In genomic region chr10:58342199-58342598, GRCm38 (mm10) we compare ENCODE assay signal across 8 mouse cellular contexts. TPM values are rescaled to one million over a fixed set of nuclear protein-coding genes. Genes with fewer than 3 reads are reported as not detected.
DNase-seq lines count a peak whose midpoint lies in the region; ATAC-seq and TF ChIP-seq lines count a peak whose summit lies in the region.

No protein-coding gene starts in this region.

- no peaks in the 10 kb centered on the region for H3K27me3 ChIP-seq in heart, embryonic 14.5 days (ENCODE audit: control insufficient read depth, insufficient read depth, low read length)
- H3K27me3 ChIP-seq in lung, embryonic 16.5 days (ENCODE audit: control insufficient read depth, insufficient read depth, low read depth, low read length), result no peaks in the 10 kb centered on the region
- H3K27me3 ChIP-seq in hindbrain, postnatal 0 days (ENCODE audit: insufficient read depth, low read length), result no peaks in the 10 kb centered on the region

- no peak overlapping the region for H3K9ac ChIP-seq in heart, embryonic 14.5 days (ENCODE audit: low read length)
- no peak overlapping the region for H3K9ac ChIP-seq in lung, embryonic 16.5 days (ENCODE audit: low read length)
- no peak overlapping the region for H3K9ac ChIP-seq in hindbrain, postnatal 0 days (replicated peaks; ENCODE audit: low read length)

- H3K4me1 ChIP-seq in heart, embryonic 14.5 days (ENCODE audit: control insufficient read depth in 2 of 2, insufficient read depth in 2 of 2, low read length in 2 of 2), result peaks cover 11 to 54% of the 10 kb centered on the region in 2 experiments
- peaks cover 29% of the 10 kb centered on the region for H3K4me1 ChIP-seq in lung, embryonic 16.5 days (replicated peaks; ENCODE audit: control insufficient read depth, insufficient read depth, low read length)
- no peaks in the 10 kb centered on the region for H3K4me1 ChIP-seq in hindbrain, postnatal 0 days (ENCODE audit: insufficient read depth, low read length)
- peaks cover 3% of the 10 kb centered on the region; the same call in 1 of the 2 replicates for H3K4me1 ChIP-seq in olfactory bulb, adult 2 months (ENCODE audit: control insufficient read depth, insufficient read depth, low read length)

- DNase-seq in heart, postnatal 36 days, result no peak
- DNase-seq in lung, adult 18-20 months, result no peak
- DNase-seq in hindbrain, postnatal 0 days (ENCODE audit: low spot score), result no peak
- no peak for DNase-seq in cerebellum, adult 18-20 months
- no peak for DNase-seq in urinary bladder, postnatal 10 days (ENCODE audit: low spot score)

- no peak for ATAC-seq in heart, embryonic 14.5 days (ENCODE audit: insufficient number of reproducible peaks, insufficient read depth, low FRiP score, low read depth)
- peak; percentile 31 for ATAC-seq in lung, embryonic 16.5 days (ENCODE audit: low read depth)
- no peak for ATAC-seq in hindbrain, postnatal 0 days

- H3K9me3 ChIP-seq in heart, embryonic 14.5 days (ENCODE audit: control insufficient read depth, low read length), result no peaks in the 10 kb centered on the region
- no peaks in the 10 kb centered on the region for H3K9me3 ChIP-seq in lung, embryonic 16.5 days (ENCODE audit: control insufficient read depth, low read length)
- H3K9me3 ChIP-seq in hindbrain, postnatal 0 days (ENCODE audit: low read length), result no peaks in the 10 kb centered on the region

- no peaks in the 10 kb centered on the region for H3K36me3 ChIP-seq in heart, embryonic 14.5 days (ENCODE audit: control insufficient read depth, insufficient read depth, low read length)
- 0 out of 2 replicates have a peak, but pooled peaks cover 2% of the 10 kb centered on the region for H3K36me3 ChIP-seq in lung, embryonic 16.5 days (ENCODE audit: control insufficient read depth, insufficient read depth, low read length)
- no peaks in the 10 kb centered on the region for H3K36me3 ChIP-seq in hindbrain, postnatal 0 days (ENCODE audit: insufficient read depth, low read length)

- H3K27ac ChIP-seq in heart, embryonic 14.5 days (replicated peaks in 1 of 2; ENCODE audit: control insufficient read depth in 1 of 2, insufficient read depth in 1 of 2, low read depth in 2 of 2, low read length in 2 of 2), result peak overlapping the region; percentile 85 to 88
- H3K27ac ChIP-seq in lung, embryonic 16.5 days (ENCODE audit: low read length), result peak overlapping the region; percentile 96
- H3K27ac ChIP-seq in hindbrain, postnatal 0 days, result peak overlapping the region; percentile 58; the same call in 1 of the 2 replicates
- peak overlapping the region; percentile 64 for H3K27ac ChIP-seq in olfactory bulb, adult 2 months (ENCODE audit: insufficient read depth, low read depth, low read length)

- H3K4me3 ChIP-seq in heart, embryonic 14.5 days (ENCODE audit: control insufficient read depth in 1 of 2, insufficient read depth in 1 of 2, low read depth in 1 of 2, low read length in 2 of 2), result no peak overlapping the region
- H3K4me3 ChIP-seq in lung, embryonic 16.5 days (ENCODE audit: low read length), result no peak overlapping the region
- H3K4me3 ChIP-seq in hindbrain, postnatal 0 days (ENCODE audit: low read length), result no peak overlapping the region
- H3K4me3 ChIP-seq in olfactory bulb, adult 2 months (ENCODE audit: insufficient read depth, low read depth, low read length), result no peak overlapping the region

- no peak for TF ChIP-seq POLR2A in olfactory bulb, adult 2 months (IDR thresholded peaks at IDR 0.05; ENCODE audit: insufficient read depth, low read depth, low read length)

- H3K4me2 ChIP-seq in heart, embryonic 14.5 days (ENCODE audit: low read length), result no peak overlapping the region
- H3K4me2 ChIP-seq in lung, embryonic 16.5 days (ENCODE audit: low read depth, low read length), result no peak overlapping the region
- no peak overlapping the region for H3K4me2 ChIP-seq in hindbrain, postnatal 0 days (ENCODE audit: low read depth, low read length)

- WGBS in heart, embryonic 14.5 days, result 66% methylated on average over 2 of the region's 2 CpGs
- WGBS in lung, embryonic 16.5 days, result 26% methylated on average over 2 of the region's 2 CpGs
- 86% methylated on average over 2 of the region's 2 CpGs for WGBS in hindbrain, postnatal 0 days
- 41% methylated on average over 2 of the region's 2 CpGs for WGBS in olfactory bulb, adult 2 months

- intact Hi-C loops in heart, postnatal 36 days (cut with DNase I), result no loop called here

- no peak for TF ChIP-seq CTCF in hindbrain, postnatal 0 days (IDR thresholded peaks at IDR 0.05; ENCODE audit: low read depth)
- TF ChIP-seq CTCF in olfactory bulb, adult 2 months (IDR thresholded peaks at IDR 0.05; ENCODE audit: insufficient read depth, low read depth, low read length), result no peak

RNA-seq across cellular contexts. Expression of gene Lims1, which starts 18.9 kb away (rescaled TPM):
- polyA plus RNA-seq in heart, embryonic 14.5 days (2014; fragmentation: Nextera tagmentation; extraction: Ambion mirVana), result 179 and 193 TPM in 2 replicates
- total RNA-seq in heart, postnatal 36 days (2021), result 100 to 1,000 TPM; 159 to 186 TPM
- polyA plus RNA-seq in lung, embryonic 16.5 days (2015; fragmentation: Nextera tagmentation; extraction: Ambion mirVana), result 231 and 237 TPM in 2 replicates
- 31.6 and 38.5 TPM in 2 replicates for total RNA-seq in hindbrain, postnatal 0 days (2014; rRNA removed)
- polyA plus RNA-seq in hindbrain, postnatal 0 days (2015; fragmentation: Nextera tagmentation; extraction: Ambion mirVana), result 55.7 and 58.7 TPM in 2 replicates
- not detected in 2 replicates for polyA plus RNA-seq in olfactory bulb, adult 2 months (2012; ENCODE audit: insufficient read depth, insufficient read length, low replicate concordance, missing spikeins)

Comparison
In these comparisons a context has a peak if more than half of its experiments do, and no peak if none do; other contexts are left out.
1. RNA of gene Lims1, which starts 18.9 kb away (polyA plus RNA-seq): 231 to 237 TPM in lung, embryonic 16.5 days, 179 to 193 TPM in heart, embryonic 14.5 days and 55.7 to 58.7 TPM in hindbrain, postnatal 0 days; not detected in olfactory bulb, adult 2 months; every median in the first group is over 10 times any median in the second.
2. Peak in every context shown above with its lines, with median percentiles within 50 percentile points of each other: H3K27ac ChIP-seq.